Mouse (Mus musculus): ENCODE results near the gene Vmn1r58.
"Not testable (repeated sequence)": the region's sequence is repeated elsewhere in the genome, so short reads cannot be mapped to it uniquely, and the experiment has no call there.

The Vmn1r58 gene

DNA sequence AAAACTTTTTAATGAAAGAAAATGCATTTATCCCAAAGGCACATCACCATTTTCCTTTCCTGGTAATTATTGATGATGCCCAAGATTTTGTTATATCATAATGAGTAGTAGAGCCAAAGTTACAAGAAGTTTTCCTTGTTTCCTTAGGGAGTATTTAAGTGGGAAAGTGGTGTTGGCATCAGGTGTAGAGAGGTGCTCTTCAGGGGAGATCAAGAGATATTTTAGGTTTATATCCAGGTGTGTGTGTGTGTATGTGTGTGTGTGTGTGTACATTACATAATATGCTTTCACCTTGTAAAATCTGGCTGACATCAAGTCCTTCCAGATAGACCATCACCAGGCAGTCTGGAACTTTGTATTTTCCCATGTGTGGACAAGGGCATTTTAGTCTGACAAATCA is at the start of gene Vmn1r58:
TSS of gene Vmn1r58 (minus strand) at position 101 of the 400 bp plus-strand sequence.
- not testable (repeated sequence) for DNase-seq (ENCODE audit: extremely low read depth, low read depth, low spot score)

- no peak for DNase-seq (ENCODE audit: extremely low read depth, low read depth, low spot score)
Measured at GRCm38 (mm10) chr7:5456674-5457073, 43.5 kb upstream of the Vmn1r58 start, which contains the start of gene Vmn1r59. Gene Vmn1r59, minus strand, starts transcription at chr7:5456774.

- DNase-seq (ENCODE audit: extremely low read depth, low read depth, low spot score) = not testable (repeated sequence)
Measured at GRCm38 (mm10) chr7:5454011-5454410, 40.8 kb upstream of the Vmn1r58 start.

- DNase-seq (ENCODE audit: extremely low read depth, low read depth, low spot score) = no peak
Measured at GRCm38 (mm10) chr7:5448627-5449026, 35.4 kb upstream of the Vmn1r58 start.

GRCm38 (mm10) chr7:5406201-5406600 is 7.0 kb downstream of the Vmn1r58 start:
- no peak for DNase-seq (ENCODE audit: extremely low read depth, low read depth, low spot score)

DNA sequence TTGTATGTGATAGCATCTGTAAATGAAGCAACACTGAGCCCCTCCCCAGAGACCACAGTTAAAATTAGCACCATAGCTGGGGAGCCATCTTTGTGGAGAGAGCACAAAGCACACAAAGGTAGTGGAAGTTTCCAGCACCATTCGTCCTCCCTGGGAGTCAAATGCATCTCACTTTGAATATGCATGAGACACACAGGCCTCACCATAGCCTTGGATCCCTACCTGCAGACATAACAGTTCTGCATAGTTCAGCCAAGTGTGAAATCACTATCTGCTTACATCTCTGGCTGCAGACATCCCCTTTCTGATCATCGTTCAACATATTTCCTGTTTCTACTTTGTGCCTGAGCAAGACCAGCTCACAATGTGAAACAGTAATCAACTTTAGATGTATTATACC is 46.5 kb downstream of the Vmn1r58 start:
- DNase-seq (ENCODE audit: extremely low read depth, low read depth, low spot score) = no peak

DNA sequence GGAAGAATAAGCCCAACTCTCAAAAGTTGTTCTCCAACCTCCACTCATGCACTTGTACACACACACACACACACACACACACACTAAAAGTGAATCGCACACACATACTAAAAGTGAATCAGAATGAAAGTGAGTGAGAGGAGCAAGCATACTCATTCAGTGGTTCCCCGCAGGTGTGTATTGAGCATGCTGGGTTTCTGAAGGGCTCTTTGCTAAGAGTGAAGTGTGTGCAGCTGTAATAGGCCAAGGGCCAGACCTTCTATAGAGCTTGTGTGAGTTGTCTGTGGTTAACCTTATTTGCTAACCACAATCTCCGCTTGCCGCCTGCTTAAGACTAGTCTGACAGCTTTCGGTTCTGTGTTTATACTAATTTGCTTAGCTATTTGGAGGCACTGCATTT is 49.6 kb downstream of the Vmn1r58 start:
- no peak for DNase-seq (ENCODE audit: extremely low read depth, low read depth, low spot score)

Measured in fat pad, adult 2 months (tissue).